Mouse (Mus musculus): ENCODE data around the gene Spo11. TPM values are rescaled to one million over a fixed set of nuclear protein-coding genes. Genes with fewer than 3 reads are reported as not detected.
A peak's percentile ranks its signal among the peaks of the same experiment; 100 is the strongest.

The Spo11 gene
- total and polyA plus RNA-seq, 3 experiments = 0.16 to 0.34 TPM; not detected in 1

GRCm38 (mm10) chr2:172939639-172940002, 37.9 kb upstream of the Spo11 start:
- no peak for DNase-seq (ENCODE audit: extremely low read depth)
- no peak overlapping the region for H3K4me3 ChIP-seq (replicated peaks in 1 of 3; ENCODE audit: low read depth in 2 of 3, low read length in 2 of 3, poor library complexity in 1 of 3)
- peaks cover 15% of the 10 kb centered on the region for H3K9me3 ChIP-seq (replicated peaks; ENCODE audit: low read length)
- TF ChIP-seq UBTF (IDR thresholded peaks at IDR 0.05; ENCODE audit: low read depth, low read length) (no peak), E2F4 (IDR thresholded peaks at IDR 0.05; ENCODE audit: insufficient replicate concordance, low read depth, low read length) (no peak), SMC3 (IDR thresholded peaks at IDR 0.05; ENCODE audit: low read depth, low read length) (no peak), EP300 (IDR thresholded peaks at IDR 0.05; ENCODE audit: low read length) (no peak), MAFK (IDR thresholded peaks at IDR 0.05; ENCODE audit: insufficient replicate concordance, low read length) (no peak), ZC3H11A (IDR thresholded peaks at IDR 0.05; ENCODE audit: low read depth, low read length) (no peak), TBP (conservative IDR thresholded peaks at IDR 0.05; ENCODE audit: low read depth, low read length) (no peak), RCOR1 (conservative IDR thresholded peaks at IDR 0.05; ENCODE audit: low read depth, low read length) (no peak), ZMIZ1 (IDR thresholded peaks at IDR 0.05; ENCODE audit: low read depth, low read length) (no peak), MEF2A (IDR thresholded peaks at IDR 0.05; ENCODE audit: borderline replicate concordance, low read depth, low read length) (no peak), KAT2A (IDR thresholded peaks at IDR 0.05; ENCODE audit: insufficient replicate concordance, low read length) (no peak)
- H3K27ac ChIP-seq (ENCODE audit: insufficient read depth, low read depth) = no peak overlapping the region
- no peak overlapping the region for H3K4me2 ChIP-seq (ENCODE audit: insufficient read depth, low read depth, poor library complexity, severe bottlenecking)
- dilution Hi-C loops (cut with MboI; ENCODE audit: extremely low pct_ligation_motif_present, extremely low pct_unique_long_range_greater_than_20kb, low sequenced_read_pairs) = no loop called here
- peaks cover 0 to 38% of the 10 kb centered on the region in 2 experiments; a peak in 2 of 4 replicates for H3K4me1 ChIP-seq (ENCODE audit: control insufficient read depth in 1 of 2, insufficient read depth in 2 of 2)
- H3K36me3 ChIP-seq (replicated peaks in 1 of 2; ENCODE audit: control insufficient read depth in 1 of 2, insufficient read depth in 1 of 2, low read length in 1 of 2) = no peaks in the 10 kb centered on the region
- in situ Hi-C loops (cut with MboI; ENCODE audit: low pct_ligation_motif_present, low pct_unique_long_range_greater_than_20kb, low sequenced_read_pairs) = loop anchor here (5.0 kb wide), 1 partner anchor 37 kb away; no protein-coding TSS in a partner anchor
- no peak overlapping the region for H3K9ac ChIP-seq (ENCODE audit: insufficient read depth, low read depth)
- H3K79me2 ChIP-seq (replicated peaks; ENCODE audit: control insufficient read depth, extremely low read depth, insufficient read depth, poor library complexity, severe bottlenecking) = no peaks in the 10 kb centered on the region
- H3K27me3 ChIP-seq (replicated peaks) = peaks cover 3% of the 10 kb centered on the region

- H3K4me2 ChIP-seq (ENCODE audit: insufficient read depth, low read depth, poor library complexity, severe bottlenecking) = no peak within 1 kb of the TSS
- in situ Hi-C loops (cut with MboI; ENCODE audit: low pct_ligation_motif_present, low pct_unique_long_range_greater_than_20kb, low sequenced_read_pairs) (no loop called here), dilution Hi-C loops (cut with MboI; ENCODE audit: extremely low pct_ligation_motif_present, extremely low pct_unique_long_range_greater_than_20kb, low sequenced_read_pairs) (no loop called here)
- DNase-seq (ENCODE audit: extremely low read depth) = peak; percentile 49
- peak within 1 kb of the TSS in 1 of 3 experiments; percentile 48 for H3K4me3 ChIP-seq (replicated peaks in 1 of 3; ENCODE audit: low read depth in 2 of 3, low read length in 2 of 3, poor library complexity in 1 of 3)
- H3K36me3 ChIP-seq (replicated peaks in 1 of 2; ENCODE audit: control insufficient read depth in 1 of 2, insufficient read depth in 1 of 2, low read length in 1 of 2) = no peaks in the 10 kb centered on the region
- no peaks in the 10 kb centered on the region for H3K79me2 ChIP-seq (replicated peaks; ENCODE audit: control insufficient read depth, extremely low read depth, insufficient read depth, poor library complexity, severe bottlenecking)
- H3K27ac ChIP-seq (ENCODE audit: insufficient read depth, low read depth) = no peak within 1 kb of the TSS
- H3K27me3 ChIP-seq (replicated peaks) = peaks cover 4% of the 10 kb centered on the region
- peaks cover 15% of the 10 kb centered on the region for H3K9me3 ChIP-seq (replicated peaks; ENCODE audit: low read length)
- peaks cover 0 to 38% of the 10 kb centered on the region in 2 experiments; a peak in 2 of 4 replicates for H3K4me1 ChIP-seq (ENCODE audit: control insufficient read depth in 1 of 2, insufficient read depth in 2 of 2)
- TF ChIP-seq MXI1 (IDR thresholded peaks at IDR 0.05; ENCODE audit: low read depth, low read length) (no peak), CHD2 (IDR thresholded peaks at IDR 0.05; ENCODE audit: low read length) (no peak), CTCF (conservative IDR thresholded peaks at IDR 0.05 in 1 of 2, IDR thresholded peaks at IDR 0.05 in 1 of 2; ENCODE audit: low read depth in 2 of 2, low read length in 2 of 2) (no peak), NELFE (IDR thresholded peaks at IDR 0.05; ENCODE audit: low read depth, low read length) (no peak), ZKSCAN1 (IDR thresholded peaks at IDR 0.05; ENCODE audit: borderline replicate concordance, low read depth, low read length) (no peak), JUND (conservative IDR thresholded peaks at IDR 0.05; ENCODE audit: low read depth, low read length) (no peak), ZMIZ1 (IDR thresholded peaks at IDR 0.05; ENCODE audit: low read depth, low read length) (no peak), RAD21 (IDR thresholded peaks at IDR 0.05; ENCODE audit: low read depth, low read length) (no peak), JUN (IDR thresholded peaks at IDR 0.05; ENCODE audit: insufficient read depth, low read depth, low read length) (no peak), PAX5 (IDR thresholded peaks at IDR 0.05; ENCODE audit: low read length) (no peak), RCOR1 (conservative IDR thresholded peaks at IDR 0.05; ENCODE audit: low read depth, low read length) (no peak), USF2 (conservative IDR thresholded peaks at IDR 0.05; ENCODE audit: low read depth, low read length) (no peak), MAZ (IDR thresholded peaks at IDR 0.05; ENCODE audit: low read depth, low read length) (no peak), BHLHE40 (IDR thresholded peaks at IDR 0.05; ENCODE audit: low read depth, low read length) (no peak), EP300 (IDR thresholded peaks at IDR 0.05; ENCODE audit: low read length) (no peak), UBTF (IDR thresholded peaks at IDR 0.05; ENCODE audit: low read depth, low read length) (no peak), HCFC1 (IDR thresholded peaks at IDR 0.05; ENCODE audit: low read depth, low read length) (no peak), MYC (IDR thresholded peaks at IDR 0.05; ENCODE audit: low read depth, low read length) (no peak), CHD1 (IDR thresholded peaks at IDR 0.05; ENCODE audit: low read depth, low read length) (no peak)
- H3K9ac ChIP-seq (ENCODE audit: insufficient read depth, low read depth) = no peak within 1 kb of the TSS
These were observed 37.3 kb upstream of the Spo11 start, which contains the start of gene Bmp7 for GRCm38 (mm10) chr2:172940003-172940798. Gene Bmp7 (minus strand): TSS chr2:172940321.

All from CH12.LX (cell line).